7 mouse cellular contexts compared by ENCODE assay signal in genomic region chrX:101532347-101533221, GRCm38 (mm10). TPM values are rescaled to one million over a fixed set of nuclear protein-coding genes. Genes with fewer than 3 reads are reported as not detected.
DNase-seq lines count a peak whose midpoint lies in the region; ATAC-seq and TF ChIP-seq lines count a peak whose summit lies in the region.

Gene Taf1, plus strand, starts transcription at chrX:101532734.

- H3K4me2 ChIP-seq in intestine, postnatal 0 days (replicated peaks; ENCODE audit: low read depth) = peak within 1 kb of the TSS; percentile 66
- peak within 1 kb of the TSS; percentile 57 for H3K4me2 ChIP-seq in midbrain, embryonic 12.5 days (replicated peaks)

- peaks cover 26% of the 10 kb centered on the region for H3K36me3 ChIP-seq in embryonic facial prominence, embryonic 10.5 days (replicated peaks)
- no peaks in the 10 kb centered on the region for H3K36me3 ChIP-seq in intestine, postnatal 0 days (ENCODE audit: control insufficient read depth, insufficient read depth)
- 0 out of 2 replicates have a peak, but pooled peaks cover 1% of the 10 kb centered on the region for H3K36me3 ChIP-seq in midbrain, embryonic 12.5 days
- 0 out of 2 replicates have a peak, but pooled peaks cover 2% of the 10 kb centered on the region for H3K36me3 ChIP-seq in small intestine, adult 2 months (ENCODE audit: control insufficient read depth, insufficient read depth, low read length)

- peak within 1 kb of the TSS; percentile 85 for H3K27ac ChIP-seq in embryonic facial prominence, embryonic 10.5 days (replicated peaks)
- H3K27ac ChIP-seq in intestine, postnatal 0 days (ENCODE audit: low read depth, low read length) = peak within 1 kb of the TSS; percentile 64; the same call in 1 of the 2 replicates
- H3K27ac ChIP-seq in midbrain, embryonic 12.5 days (replicated peaks) = peak within 1 kb of the TSS; percentile 76
- peak within 1 kb of the TSS; percentile 77 for H3K27ac ChIP-seq in small intestine, adult 2 months (ENCODE audit: insufficient read depth, low read depth, low read length)

- DNase-seq in adrenal gland, postnatal 10 days = peak; percentile 88
- peak; percentile 93 for DNase-seq in embryonic facial prominence, embryonic 10.5 days (ENCODE audit: low spot score)
- DNase-seq in gonadal fat pad, adult 2 months (ENCODE audit: low read depth) = peak; percentile 76
- DNase-seq in left cerebral cortex, postnatal 4 days = peak; percentile 92

- TF ChIP-seq POLR2A in small intestine, adult 2 months (IDR thresholded peaks at IDR 0.05; ENCODE audit: low read depth, low read length) = no peak; the same call in 1 of the 2 replicates

- peaks cover 7% of the 10 kb centered on the region; the same call in 1 of the 2 replicates for H3K4me1 ChIP-seq in embryonic facial prominence, embryonic 10.5 days
- H3K4me1 ChIP-seq in intestine, postnatal 0 days (replicated peaks; ENCODE audit: control insufficient read depth, insufficient read depth, low read length) = no peaks in the 10 kb centered on the region
- H3K4me1 ChIP-seq in midbrain, embryonic 12.5 days = 0 out of 2 replicates have a peak, but pooled peaks cover 5% of the 10 kb centered on the region
- H3K4me1 ChIP-seq in small intestine, adult 2 months (ENCODE audit: control insufficient read depth, insufficient read depth, insufficient read length, low read length) = no peaks in the 10 kb centered on the region

- H3K27me3 ChIP-seq in embryonic facial prominence, embryonic 10.5 days (replicated peaks; ENCODE audit: low read depth, poor library complexity, severe bottlenecking) = peaks cover 13% of the 10 kb centered on the region; the same call in 1 of the 2 replicates
- H3K27me3 ChIP-seq in intestine, postnatal 0 days (replicated peaks; ENCODE audit: control insufficient read depth, insufficient read depth, low read length) = no peaks in the 10 kb centered on the region
- no peaks in the 10 kb centered on the region for H3K27me3 ChIP-seq in midbrain, embryonic 12.5 days
- H3K27me3 ChIP-seq in small intestine, adult 2 months (ENCODE audit: control insufficient read depth, insufficient read depth, low read length) = no peaks in the 10 kb centered on the region

- intact Hi-C loops in left cerebral cortex, postnatal 4 days (cut with DNase I) = no loop called here

- no peaks in the 10 kb centered on the region for H3K9me3 ChIP-seq in embryonic facial prominence, embryonic 10.5 days
- no peaks in the 10 kb centered on the region for H3K9me3 ChIP-seq in intestine, postnatal 0 days (ENCODE audit: control insufficient read depth)
- no peaks in the 10 kb centered on the region for H3K9me3 ChIP-seq in midbrain, embryonic 12.5 days

- peak within 1 kb of the TSS; percentile 66 for H3K4me3 ChIP-seq in embryonic facial prominence, embryonic 10.5 days
- peak within 1 kb of the TSS; percentile 61 for H3K4me3 ChIP-seq in intestine, postnatal 0 days (ENCODE audit: low read depth, low read length)
- H3K4me3 ChIP-seq in midbrain, embryonic 12.5 days = peak within 1 kb of the TSS; percentile 55
- peak within 1 kb of the TSS; percentile 100 for H3K4me3 ChIP-seq in small intestine, adult 2 months (ENCODE audit: low read depth, low read length)

- WGBS in embryonic facial prominence, embryonic 10.5 days = 16% methylated on average over 47 of the region's 47 CpGs
- WGBS in intestine, postnatal 0 days = 14% methylated on average over 47 of the region's 47 CpGs
- 23% methylated on average over 47 of the region's 47 CpGs for WGBS in midbrain, embryonic 12.5 days
- WGBS in small intestine, adult 2 months = 13% methylated on average over 47 of the region's 47 CpGs

- TF ChIP-seq CTCF in intestine, postnatal 0 days (IDR thresholded peaks at IDR 0.05; ENCODE audit: low read depth) = no peak
- no peak for TF ChIP-seq CTCF in small intestine, adult 2 months (IDR thresholded peaks at IDR 0.05; ENCODE audit: extremely low read depth, insufficient read length, insufficient replicate concordance, low read depth, low read length)

- peak; percentile 98 for ATAC-seq in intestine, postnatal 0 days
- ATAC-seq in midbrain, embryonic 12.5 days (ENCODE audit: low FRiP score, low read depth) = peak; percentile 99

- peak within 1 kb of the TSS; percentile 58 for H3K9ac ChIP-seq in intestine, postnatal 0 days (ENCODE audit: low read depth, low read length)
- peak within 1 kb of the TSS; percentile 32 for H3K9ac ChIP-seq in midbrain, embryonic 12.5 days (replicated peaks)

RNA-seq across cellular contexts. Expression of gene Taf1, which starts in this region (rescaled TPM):
- 10 to 100 TPM; 24.3 to 33.6 TPM for total RNA-seq in adrenal gland, postnatal 10 days (2021)
- 20.3 and 23.4 TPM in 2 replicates for polyA plus RNA-seq in embryonic facial prominence, embryonic 10.5 days (2016; fragmentation: Nextera tagmentation; extraction: Ambion mirVana)
- 4.3 and 7.7 TPM in 2 replicates for polyA plus RNA-seq in gonadal fat pad, adult 2 months (2012; rRNA removed)
- 3.2 and 3.5 TPM in 2 replicates for polyA plus RNA-seq in intestine, postnatal 0 days (2015; fragmentation: Nextera tagmentation; extraction: Ambion mirVana)
- 10 to 100 TPM; 51.3 to 55.8 TPM for total RNA-seq in left cerebral cortex, postnatal 4 days (2021)
- polyA plus RNA-seq in midbrain, embryonic 12.5 days (2016; fragmentation: Nextera tagmentation; extraction: Ambion mirVana) = 26.4 and 26.5 TPM in 2 replicates
- polyA plus RNA-seq in small intestine, adult 2 months (2012; rRNA removed) = 0.53 and 2.0 TPM in 2 replicates

Comparison
In these comparisons a context has a peak if more than half of its experiments do, and no peak if none do; other contexts are left out.
1. Peak in every context shown above with its lines: DNase-seq, ATAC-seq, H3K4me3 ChIP-seq and H3K27ac ChIP-seq.